Mouse (Mus musculus): Measurements from ENCODE around the gene Usp42.

GRCm38 (mm10) chr5:143704875-143705658, 27.0 kb downstream of the Usp42 start:
- TF ChIP-seq MAFK (IDR thresholded peaks at IDR 0.05; ENCODE audit: insufficient read depth, low read depth, low read length) (no peak), ZC3H11A (IDR thresholded peaks at IDR 0.05; ENCODE audit: borderline replicate concordance, low read depth, low read length) (no peak), ZNF384 (IDR thresholded peaks at IDR 0.05; ENCODE audit: low read depth, low read length) (no peak)
